Mouse (Mus musculus): ENCODE data around the gene Atg7. TPM values are rescaled to one million over a fixed set of nuclear protein-coding genes. Genes with fewer than 3 reads are reported as not detected.
"Not testable (repeated sequence)": the region's sequence is repeated elsewhere in the genome, so short reads cannot be mapped to it uniquely, and the experiment has no call there.

Gene Atg7
- total RNA-seq (2021): 27.6 and 41.2 TPM in 2 replicates
- long read RNA-seq, transcript Atg7-201 (19 exons, 3,761 nt): major isoform, 14 of 33 reads
- long read RNA-seq, partial matches to known transcripts: 9 of 33 reads
- long read RNA-seq, other reads (novel, unspliced or antisense): 9 of 33 reads

DNA sequence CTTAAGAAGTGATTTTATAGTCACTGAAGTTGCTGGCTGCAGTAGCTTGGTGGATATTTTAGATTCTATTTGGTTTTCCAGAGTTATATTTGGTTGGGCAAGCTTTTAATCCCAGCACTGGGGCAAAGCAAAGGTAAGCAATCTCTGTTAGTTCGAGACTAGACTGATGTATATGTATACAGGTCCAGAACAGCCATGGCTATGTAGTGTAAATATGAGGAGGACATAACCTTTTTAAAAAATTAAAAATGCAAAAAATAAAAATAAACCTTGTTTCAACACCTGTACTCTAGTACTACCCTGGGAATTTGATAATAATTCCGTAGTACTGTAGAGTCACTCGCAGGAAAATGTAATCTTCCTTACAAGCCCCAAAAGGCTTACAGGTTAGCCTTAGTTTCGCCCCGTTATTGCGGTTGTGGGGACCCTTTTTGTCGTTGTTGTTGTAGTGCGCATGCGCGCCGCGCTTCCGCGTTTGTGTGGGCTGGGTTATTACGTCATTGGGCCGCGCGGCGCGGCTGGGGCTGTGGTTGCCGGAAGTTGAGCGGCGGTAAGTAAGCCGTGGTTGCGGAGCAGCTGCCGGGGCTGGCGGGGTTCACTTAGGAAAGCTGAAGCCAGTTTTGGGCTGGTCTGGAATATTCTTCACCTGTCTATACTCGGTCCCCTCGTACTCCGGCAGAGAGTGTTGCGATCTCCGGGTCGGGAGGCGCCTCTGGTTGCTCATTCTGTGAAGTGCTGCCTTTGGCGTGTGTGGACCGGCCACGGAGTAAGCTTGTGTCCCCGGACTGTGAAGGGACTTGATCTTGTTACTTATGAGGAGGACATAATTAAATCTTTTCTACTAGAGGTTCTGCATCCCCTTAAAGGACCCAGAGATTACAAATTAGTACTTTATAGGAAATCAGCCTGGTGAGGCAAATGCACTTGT is at the start of gene Atg7:
TSS of gene Atg7 (plus strand) at position 497 of the 928 bp plus-strand sequence.
- peak; percentile 94 for DNase-seq

- DNase-seq: peak; percentile 71
These were observed 28.8 kb upstream of the Atg7 start for GRCm38 (mm10) chr6:114614076-114614475.

- DNase-seq: not testable (repeated sequence)
These were observed 9.0 kb upstream of the Atg7 start for GRCm38 (mm10) chr6:114633886-114634285.

DNA sequence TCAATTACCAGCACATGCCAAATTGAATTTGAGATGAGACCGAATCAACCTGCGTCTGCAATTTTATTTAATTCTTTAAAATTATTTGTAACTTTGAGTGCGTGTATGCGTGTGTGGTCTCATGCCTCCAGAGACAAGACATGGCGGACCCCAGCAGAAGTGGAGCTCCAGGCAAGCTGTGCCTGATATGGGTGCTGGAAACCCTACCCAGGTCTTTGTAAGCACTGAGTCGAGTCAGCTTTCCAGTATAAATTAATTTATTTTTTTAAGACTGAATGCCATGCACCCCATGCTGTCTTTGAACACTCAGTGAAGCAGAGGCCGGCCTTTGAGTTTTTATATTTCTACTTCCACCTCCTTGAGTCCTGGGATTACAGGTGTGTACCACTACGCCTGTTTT is 819 bp downstream of the Atg7 start:
- DNase-seq: no peak

DNA sequence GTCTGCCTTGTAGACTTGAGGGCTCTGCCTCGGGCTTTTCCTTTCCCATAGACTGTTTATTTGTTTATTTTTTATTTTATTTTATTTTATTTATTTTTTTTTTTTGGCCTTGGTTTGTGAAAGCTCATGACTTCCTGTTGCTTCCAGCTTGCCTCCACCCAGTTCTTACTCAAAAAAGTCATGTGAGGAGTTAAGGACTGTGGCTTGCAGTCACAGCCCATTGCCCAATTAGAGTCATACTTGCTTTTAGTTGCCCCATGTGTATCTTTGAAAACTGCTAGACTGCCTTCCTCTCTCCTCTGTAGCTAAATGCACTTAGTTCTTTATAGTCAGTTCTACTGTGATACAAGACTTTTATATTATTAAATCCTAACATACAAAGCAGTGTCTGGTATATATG is 1.6 kb downstream of the Atg7 start:
- DNase-seq: no peak

DNA sequence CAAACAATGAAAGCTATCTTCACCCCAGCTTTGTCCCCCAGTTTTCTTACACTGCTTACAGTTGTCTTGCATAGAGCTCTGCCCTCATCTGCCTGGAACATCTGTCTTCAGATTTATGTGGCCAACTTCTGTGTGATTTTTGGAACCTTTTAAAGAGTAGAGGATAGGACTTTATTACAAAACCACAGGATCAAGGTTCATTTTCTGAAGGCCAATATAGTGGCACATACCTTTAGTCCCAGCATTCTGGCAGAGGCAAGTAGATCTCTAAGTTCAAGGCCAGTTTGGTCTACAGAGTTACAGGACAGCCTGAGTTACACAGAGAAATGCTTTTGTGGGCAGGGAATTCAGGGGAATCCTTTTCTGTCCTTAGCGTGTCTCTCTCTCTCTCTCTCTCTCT is 3.3 kb downstream of the Atg7 start:
- DNase-seq: no peak

DNA sequence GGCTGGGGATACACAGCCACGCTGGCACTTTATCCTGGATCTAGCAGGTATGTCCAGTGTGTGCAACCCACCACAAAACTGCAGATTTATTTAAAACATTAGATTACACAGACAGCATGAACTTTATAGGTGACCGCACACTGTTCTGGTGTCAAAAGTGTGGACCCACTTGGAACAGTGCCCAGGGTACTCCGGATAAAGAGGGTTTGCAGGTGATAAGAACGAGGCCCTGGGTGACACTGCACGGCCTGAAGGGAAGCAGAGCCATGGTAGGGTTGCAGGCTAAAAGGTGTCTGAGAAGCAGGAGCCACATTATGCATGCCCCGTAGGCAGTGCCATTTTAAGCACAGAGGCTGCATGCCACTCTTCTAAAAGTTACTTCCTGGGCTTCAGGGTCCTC is 4.1 kb downstream of the Atg7 start:
- DNase-seq: no peak

DNA sequence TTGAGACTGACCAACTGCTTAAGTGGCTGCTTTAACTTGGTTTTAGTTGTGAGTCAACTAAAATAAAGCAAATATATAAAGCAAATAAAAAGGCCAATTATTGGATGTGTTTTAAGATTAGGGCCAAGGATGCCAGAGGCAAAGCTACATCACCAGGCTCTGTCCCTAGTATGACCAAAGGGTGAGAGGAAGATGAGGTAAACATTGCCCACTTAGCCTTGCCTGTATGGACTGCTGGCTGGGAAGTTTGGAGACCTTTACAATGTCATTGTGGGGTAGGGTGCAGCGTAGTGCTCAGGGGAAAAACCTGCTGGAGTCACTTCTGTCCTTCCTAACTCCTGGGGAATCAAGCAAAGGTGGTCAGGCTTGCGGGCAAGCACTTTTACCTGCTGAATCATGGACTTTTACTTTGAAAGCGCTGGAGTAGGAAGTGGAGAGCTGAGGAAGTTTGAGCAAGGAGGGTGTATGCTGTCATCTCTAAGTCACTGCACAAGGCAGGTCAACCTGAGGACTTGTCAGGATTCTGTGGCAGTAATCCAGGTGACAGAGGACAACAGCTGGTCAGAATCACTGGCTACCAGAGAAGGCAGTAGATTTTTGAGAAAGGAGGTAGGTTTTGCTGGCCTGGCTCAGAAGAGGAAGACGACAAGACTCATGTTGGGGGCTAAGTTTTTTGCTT is 5.6 kb downstream of the Atg7 start:
- DNase-seq: no peak

DNA sequence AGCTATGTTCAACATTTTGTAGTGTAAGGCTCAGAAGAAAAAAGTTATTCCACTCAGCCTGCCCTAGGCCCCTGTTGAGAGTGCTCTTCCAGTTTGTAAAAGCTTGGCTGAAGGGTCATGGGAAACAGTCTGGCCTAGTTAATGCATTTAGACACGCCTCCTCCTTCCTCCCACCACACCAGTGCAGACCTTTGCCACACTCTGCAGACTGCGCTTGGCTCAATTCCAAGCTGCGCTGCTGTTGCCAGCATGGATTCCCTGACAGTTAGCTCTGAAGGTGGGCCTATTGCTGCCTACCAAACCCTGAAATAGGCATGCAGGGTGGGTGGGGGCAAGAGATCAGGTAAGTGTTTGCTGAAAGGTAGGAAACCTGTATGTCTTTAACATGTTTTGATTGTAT is 9.3 kb downstream of the Atg7 start:
- DNase-seq: no peak

DNA sequence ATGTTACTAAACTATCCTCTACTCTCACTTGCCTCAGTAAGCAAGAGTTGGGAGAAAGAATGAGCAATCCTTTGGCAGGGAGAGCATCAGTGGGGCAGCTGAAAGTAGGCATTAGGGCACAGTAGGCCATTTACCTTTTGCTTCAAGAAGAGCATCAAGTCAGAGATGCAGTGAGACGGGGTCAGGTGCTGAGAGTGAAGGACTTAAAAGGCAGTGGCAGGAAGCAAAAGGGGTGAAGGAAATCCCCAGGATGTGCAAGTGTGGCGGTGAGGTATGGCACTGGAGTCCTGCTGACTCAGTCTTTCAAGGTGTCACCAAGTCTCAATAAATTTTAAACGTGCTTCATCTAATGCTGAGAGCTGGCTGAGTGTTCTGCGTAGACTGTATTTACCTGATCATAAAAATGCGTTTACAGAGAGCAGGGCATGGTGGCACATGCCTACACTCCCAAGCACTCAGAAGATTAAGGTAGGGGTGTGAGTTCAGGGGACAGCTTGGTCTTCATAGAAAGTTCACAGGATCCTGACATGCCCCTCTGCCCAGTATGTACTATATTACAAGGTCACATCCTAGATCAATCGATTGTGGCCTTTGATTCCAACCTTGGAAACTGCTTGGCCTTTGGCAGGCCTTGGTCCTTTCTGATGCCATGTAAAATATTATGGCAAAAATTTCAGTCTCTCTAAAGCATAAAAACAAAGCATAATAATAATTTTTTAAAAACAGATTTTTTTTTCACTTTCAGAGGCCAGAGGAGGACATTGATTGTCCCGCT is 14.1 kb downstream of the Atg7 start:
- DNase-seq: no peak

DNA sequence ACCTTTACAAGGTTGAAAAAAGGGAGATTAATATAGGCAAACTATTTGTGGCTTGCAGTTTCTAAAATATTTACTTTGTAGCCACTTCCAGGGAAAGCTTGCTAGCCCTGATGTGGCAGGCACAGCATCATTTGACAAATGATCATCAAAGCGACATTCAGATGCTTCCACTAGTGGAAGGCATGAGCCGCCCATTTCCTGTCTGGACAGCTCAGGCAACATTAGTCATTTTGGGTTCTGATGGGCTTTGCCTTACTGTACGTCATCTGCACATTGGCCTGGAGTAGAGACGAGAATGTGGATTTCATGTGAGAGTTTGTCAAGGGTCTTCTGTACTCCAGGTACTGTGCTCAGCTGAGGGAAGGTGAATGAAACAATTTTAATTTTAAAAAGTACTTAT is 14.9 kb downstream of the Atg7 start:
- DNase-seq: no peak

DNA sequence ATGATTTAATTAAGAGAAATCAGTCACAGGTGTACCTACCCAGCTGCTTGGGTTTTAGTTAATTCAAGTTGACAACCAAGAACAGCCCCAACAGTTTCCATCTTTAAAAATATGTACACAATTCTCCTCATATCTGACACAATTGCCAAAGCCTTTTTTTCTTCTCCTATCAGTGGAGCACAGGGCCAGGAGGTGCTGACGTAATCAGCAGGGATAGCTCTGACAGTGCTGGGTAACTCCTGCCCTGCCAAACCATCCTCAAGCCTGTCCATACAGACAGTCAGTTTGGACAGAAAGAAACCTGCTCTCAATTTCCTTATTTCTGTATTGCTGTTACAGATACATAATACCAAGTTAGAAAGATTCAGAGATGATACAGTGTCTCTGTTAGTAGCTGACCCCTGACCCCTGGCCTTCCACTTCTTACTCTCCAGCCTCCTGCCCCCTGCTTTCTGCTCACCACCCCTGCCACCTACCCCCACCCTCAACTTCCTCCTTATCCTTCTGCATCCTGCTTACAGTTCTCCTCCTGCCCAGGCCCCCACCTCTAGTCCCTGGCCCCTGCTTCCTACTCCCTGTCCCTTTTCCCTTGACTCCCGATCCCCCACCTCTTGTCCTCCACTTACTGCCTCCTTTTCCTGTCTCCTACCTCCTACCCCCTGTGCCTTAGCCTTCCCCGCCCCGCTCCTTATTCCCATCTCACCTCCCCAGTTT is 16.5 kb downstream of the Atg7 start:
- DNase-seq: no peak

DNA sequence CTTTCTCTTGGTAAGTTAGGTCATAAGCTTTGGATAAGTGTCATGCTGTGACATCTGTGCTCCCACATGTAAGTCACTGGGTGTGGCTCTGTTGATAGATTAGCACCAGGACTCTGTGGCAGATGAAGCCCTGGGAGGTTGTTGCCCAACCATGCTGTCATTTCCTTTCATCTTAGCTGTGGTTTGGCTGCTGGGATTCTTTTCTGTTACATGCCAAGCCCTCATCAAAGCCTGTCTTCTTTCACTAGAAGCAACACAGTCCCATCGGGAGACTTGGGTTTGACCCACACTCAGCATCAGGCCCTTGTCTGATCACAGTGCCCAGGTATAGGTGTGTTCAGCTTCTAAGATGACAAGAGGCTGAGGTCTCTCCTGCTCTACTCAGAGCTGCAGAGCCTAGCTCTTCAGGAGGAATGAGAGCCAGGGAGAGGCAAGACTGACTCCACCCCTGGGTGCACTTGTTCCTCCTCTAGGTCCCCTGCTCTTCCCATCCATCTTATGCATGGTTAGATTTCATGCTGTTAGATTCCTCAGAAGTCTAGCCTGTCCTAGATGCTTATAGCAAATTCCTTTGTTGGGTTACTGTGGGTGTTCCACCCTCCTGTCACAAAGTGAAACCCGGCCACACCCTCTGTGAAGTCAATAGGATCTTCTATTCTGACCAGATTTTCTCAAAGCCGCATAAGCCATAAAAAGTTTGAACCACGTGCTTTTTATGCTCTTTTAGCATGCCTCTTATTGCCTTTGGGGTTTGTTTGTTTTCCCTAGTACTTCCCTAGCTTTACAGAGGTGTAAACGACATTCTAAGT is 17.3 kb downstream of the Atg7 start:
- no peak for DNase-seq

- DNase-seq: no peak
These were observed 20.8 kb downstream of the Atg7 start for GRCm38 (mm10) chr6:114663707-114664106.

GRCm38 (mm10) chr6:114664716-114665115 is 21.8 kb downstream of the Atg7 start:
- DNase-seq: no peak

- no peak for DNase-seq
These were observed 24.6 kb downstream of the Atg7 start for GRCm38 (mm10) chr6:114667518-114667917.

DNA sequence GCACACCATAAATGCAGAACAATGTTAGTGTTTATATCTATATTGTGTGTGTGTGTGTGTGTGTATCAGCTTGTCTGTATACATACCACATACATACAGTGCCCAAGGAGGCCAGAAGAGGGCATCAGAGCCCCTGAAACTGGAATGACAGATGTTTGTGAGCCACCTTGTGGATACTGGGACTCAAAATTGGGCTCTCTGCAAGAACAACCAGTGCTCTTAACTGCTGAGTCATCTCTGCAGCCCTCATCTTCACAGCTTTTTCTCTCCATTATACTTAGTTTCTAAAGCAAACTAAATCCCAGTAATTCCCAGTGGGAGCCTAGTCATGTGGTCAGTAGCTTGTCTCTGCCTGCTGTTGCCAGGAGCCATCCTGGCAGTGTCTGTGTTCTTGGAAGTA is 31.9 kb downstream of the Atg7 start:
- DNase-seq: no peak

DNA sequence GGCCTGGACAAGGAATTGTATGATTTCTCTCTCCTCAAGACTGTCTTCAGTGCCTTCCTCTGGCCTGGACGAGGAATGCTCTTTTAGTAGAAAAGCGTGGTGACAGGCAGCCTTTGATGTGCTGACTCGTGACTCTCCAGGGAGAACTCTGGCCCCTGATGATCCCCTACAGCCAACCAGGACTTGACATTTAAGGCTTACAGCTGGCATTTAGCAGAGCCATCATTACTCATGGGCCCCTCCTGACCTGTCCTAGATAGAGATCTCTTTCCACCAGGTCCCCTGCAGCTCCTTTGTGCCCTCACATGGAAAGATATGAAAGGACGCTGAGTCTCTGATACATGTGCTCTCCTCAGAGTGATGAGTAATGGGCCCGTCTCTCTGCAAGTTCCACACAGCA is 33.2 kb downstream of the Atg7 start:
- DNase-seq: no peak

DNA sequence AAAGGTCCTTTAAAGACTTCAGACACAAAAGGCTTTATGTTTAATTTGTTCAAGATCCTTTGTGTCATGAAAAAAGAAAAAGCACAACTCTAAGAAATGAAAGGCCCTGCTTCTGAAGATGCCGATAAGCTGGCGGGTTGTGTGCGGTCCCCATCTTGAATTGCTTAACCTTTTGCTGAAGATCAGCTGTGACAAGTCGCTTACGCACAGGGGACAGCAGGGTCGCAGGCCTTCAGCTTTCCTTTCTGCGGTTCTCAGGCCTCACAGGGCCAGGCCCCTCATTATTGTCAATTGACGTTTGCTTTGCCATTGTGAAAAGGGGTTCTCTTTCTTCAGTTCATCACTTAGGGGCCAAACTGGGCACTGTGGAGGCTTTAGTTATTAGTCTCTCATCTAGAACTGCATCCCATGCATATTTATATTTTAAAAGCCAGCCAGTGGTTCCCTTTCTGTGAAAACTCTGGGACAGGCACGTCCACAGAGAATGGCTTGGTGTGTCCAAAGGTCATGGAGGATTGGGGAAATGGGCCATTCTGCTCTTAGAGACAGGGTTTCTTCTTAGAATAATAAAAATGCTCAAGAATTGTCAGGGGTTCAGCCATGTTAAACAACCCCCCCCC is 39.3 kb downstream of the Atg7 start:
- DNase-seq: no peak

- DNase-seq: no peak
These were observed 40.8 kb downstream of the Atg7 start for GRCm38 (mm10) chr6:114683741-114684140.

- no peak for DNase-seq
These were observed 41.5 kb downstream of the Atg7 start for GRCm38 (mm10) chr6:114684407-114684806.
